Mouse (Mus musculus) heart, postnatal 36 days (tissue): ENCODE data around the gene Gdi2. TPM values are rescaled to one million over a fixed set of nuclear protein-coding genes. Genes with fewer than 3 reads are reported as not detected.
A peak's percentile ranks its signal among the peaks of the same experiment; 100 is the strongest.
"Not testable (repeated sequence)": the region's sequence is repeated elsewhere in the genome, so short reads cannot be mapped to it uniquely, and the experiment has no call there.

ENCODE experiments used
- DNase-seq, 2 experiments: peaks; one replicate each; pipeline ENCODE4 v3.0.0; 2021 to 2022
- intact Hi-C: fragments of 180-260 bp; cut with DNase I; formaldehyde crosslinking; loops from one replicate; pipeline ENCODE4 v1.15.1; 2025
- total RNA-seq, 2 experiments: library from RNA; stranded (reverse); gene quantifications; 2 replicates each; pipeline ENCODE4 v1.2.3; 2021

The Gdi2 gene
- total RNA-seq, result 100 to 1,000 TPM; 265 to 273 TPM

- DNase-seq, result peak; percentile 95 to 96
- intact Hi-C loops, result loop anchor here (2.0 kb wide), 1 partner anchor 73 kb away; the partner anchor contains the start of gene Fam208b
Observed at GRCm38 (mm10) chr13:3537594-3538222, at the start of gene Gdi2. Gene Gdi2 (plus strand): TSS chr13:3538063.

- DNase-seq, result no peak
- intact Hi-C loops, result no loop called here
Observed at GRCm38 (mm10) chr13:3495526-3495925, 42.3 kb upstream of the Gdi2 start.

- intact Hi-C loops, result not testable (repeated sequence)
Observed at GRCm38 (mm10) chr13:3501014-3501413, 36.8 kb upstream of the Gdi2 start.

DNA sequence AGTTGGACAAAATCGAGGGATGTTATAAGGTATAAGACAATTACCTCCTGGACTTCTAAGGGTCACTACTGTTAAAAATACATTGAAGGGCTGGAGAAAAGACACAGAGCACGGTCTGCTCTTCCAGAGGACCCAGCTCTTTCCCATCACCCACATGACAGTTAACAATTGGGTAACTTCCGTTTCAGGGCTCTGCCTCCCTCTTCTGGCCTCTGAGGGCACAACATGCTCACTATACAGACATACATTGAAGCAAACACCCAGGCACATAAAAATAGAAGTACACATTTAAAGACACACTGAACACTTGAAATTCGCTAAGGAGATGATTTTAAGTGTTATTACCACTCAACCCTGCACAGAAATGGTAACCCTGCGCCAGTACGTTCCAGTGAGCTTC is 22.5 kb upstream of the Gdi2 start:
- DNase-seq, result not testable (repeated sequence)
- intact Hi-C loops, result loop anchor here (5.0 kb wide), 1 partner anchor 233 kb away; no protein-coding TSS in a partner anchor

More at GRCm38 (mm10) chr13:3501014-3501413, 36.8 kb upstream of the Gdi2 start:
- not testable (repeated sequence) for DNase-seq

DNA sequence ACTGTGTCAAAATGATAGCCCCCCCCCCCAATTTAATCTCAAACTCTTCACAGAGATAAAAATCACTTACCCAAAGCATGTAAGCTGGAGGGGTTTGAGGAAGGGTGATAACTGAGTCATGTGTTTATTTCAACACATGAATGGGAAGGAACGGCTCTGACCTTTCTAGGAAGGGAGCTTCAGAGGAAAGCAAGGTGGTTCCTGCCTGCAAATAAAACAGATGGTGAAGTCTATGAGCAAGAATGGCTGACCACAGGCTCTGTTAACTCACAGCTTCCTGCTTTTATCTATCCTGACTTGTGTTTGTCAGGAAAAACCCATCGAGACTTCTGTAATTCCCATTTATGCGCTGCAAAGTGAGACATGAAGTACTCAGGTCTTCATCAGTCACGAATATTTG is 18.5 kb upstream of the Gdi2 start:
- not testable (repeated sequence) for DNase-seq
- intact Hi-C loops, result loop anchor here (5.0 kb wide), 1 partner anchor 237 kb away; no protein-coding TSS in a partner anchor

- intact Hi-C loops, result loop anchor here (5.0 kb wide), 1 partner anchor 238 kb away; no protein-coding TSS in a partner anchor
- not testable (repeated sequence) for DNase-seq
Observed at GRCm38 (mm10) chr13:3519994-3520393, 17.9 kb upstream of the Gdi2 start.

GRCm38 (mm10) chr13:3523459-3523858 is 14.4 kb upstream of the Gdi2 start:
- intact Hi-C loops, result no loop called here
- peak in 1 of 2 experiments; percentile 26 for DNase-seq

DNA sequence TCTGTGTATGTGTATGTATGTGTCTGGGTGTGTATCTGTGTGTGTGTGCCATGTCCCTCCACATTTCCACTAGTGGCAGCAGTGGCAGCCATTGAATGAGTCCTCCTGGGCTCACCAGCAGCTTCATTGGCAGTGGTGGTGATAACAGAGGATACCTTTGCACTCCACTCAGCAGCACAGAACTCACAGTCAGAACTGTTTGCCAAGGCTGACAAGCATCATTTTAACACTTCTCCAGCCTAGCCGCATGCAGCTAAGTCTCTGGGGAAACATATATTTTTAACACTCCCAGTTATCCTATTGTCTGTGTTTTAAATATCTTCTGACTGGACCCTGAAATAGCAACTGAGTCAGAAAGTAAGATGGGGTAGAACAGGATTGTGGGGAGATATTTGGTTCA is 13.9 kb upstream of the Gdi2 start:
- intact Hi-C loops, result no loop called here
- DNase-seq, result no peak

- no peak for DNase-seq
- intact Hi-C loops, result no loop called here
Observed at GRCm38 (mm10) chr13:3525611-3526051, 12.2 kb upstream of the Gdi2 start.

DNA sequence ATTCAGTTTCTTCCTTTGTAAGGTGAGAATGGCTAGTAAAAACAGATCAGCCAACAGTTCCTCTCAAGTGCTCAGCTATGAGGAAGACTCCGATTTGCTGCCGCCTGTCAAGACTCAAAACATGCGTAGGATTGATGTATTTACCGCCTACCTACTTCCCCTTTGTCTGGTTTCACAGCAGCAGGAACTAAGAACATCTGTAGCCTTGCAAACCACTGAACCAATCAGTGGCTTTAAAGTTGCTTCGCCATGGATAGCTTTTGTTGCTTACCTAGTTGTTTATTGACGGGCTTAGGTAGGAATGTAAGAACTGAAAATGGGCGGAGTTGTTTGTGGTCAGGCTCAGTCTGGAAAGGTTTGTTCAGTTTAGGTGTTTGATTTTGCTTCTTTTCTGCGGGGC is 11.5 kb upstream of the Gdi2 start:
- intact Hi-C loops, result no loop called here
- DNase-seq, result no peak

GRCm38 (mm10) chr13:3530451-3530850 is 7.4 kb upstream of the Gdi2 start:
- intact Hi-C loops, result no loop called here
- DNase-seq, result no peak

GRCm38 (mm10) chr13:3531176-3531575 is 6.7 kb upstream of the Gdi2 start:
- DNase-seq, intact Hi-C loops: not testable (repeated sequence)

DNA sequence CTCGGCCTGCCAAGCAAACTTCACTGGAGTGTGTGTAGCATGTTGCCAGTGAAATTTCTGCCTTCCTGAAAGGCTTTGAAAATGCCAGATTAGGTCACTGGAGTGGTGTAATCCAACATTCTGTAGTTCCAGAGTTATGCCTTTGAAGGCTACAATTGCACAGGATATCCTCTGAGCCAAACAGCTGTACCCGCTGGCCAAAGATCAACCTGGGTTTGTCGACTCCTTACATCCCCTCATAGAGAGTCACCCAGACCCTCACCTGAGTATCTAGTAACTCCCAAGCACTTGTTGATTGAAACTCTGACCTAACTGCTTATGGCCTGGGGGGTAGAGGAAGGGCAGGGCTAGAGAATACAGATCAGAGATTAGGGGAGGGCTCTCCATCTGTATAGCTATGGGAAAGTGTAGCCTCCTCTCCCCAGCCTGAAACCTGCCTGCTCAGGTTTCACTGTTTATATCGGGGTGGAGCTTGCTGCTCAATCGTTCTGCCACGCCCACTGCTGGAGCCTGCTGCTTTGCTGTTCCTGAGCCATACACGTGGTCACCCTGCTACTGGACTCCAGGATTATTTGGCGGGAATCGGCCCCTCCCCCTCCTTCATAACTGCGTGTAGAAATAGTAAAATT is 6.1 kb upstream of the Gdi2 start:
- intact Hi-C loops, result no loop called here
- DNase-seq, result no peak

DNA sequence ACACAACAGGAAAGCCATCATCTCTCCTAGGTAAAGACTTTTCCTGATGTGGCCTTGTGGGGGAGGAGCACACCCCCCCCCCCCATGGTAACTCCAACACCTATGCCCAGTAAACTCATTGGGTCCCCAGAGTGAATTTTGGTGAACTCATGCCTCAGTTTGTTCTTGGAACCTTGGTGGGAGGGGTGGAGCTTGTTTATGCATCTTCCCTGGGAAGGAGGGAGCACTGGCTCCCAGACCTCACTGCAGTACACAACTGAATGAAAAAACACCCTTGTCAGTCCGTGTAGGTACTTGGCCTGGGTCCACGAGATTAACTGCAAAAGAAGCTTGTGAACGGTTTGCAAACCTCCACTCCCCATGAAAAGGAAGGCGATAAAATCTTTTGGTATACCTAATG is 5.4 kb upstream of the Gdi2 start:
- intact Hi-C loops, result no loop called here
- no peak for DNase-seq

DNA sequence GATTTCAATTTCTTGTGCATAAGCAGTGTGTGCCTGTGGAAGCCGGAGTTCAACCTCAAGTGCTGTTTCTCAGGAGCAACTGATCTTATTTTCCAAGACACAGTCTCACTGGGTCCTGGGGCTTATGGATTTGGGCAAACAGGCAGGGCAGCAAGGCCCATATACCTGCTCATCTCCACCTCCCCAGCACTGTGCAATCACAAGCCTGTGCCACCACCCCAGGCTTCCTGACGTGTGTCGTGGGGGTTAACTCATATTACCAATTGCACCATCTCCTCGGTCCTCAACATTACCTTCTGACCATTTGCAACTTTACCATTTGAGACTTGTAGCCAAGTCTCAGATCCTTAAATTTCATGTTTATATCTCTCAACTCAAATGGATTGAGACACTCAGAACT is 3.7 kb upstream of the Gdi2 start:
- intact Hi-C loops, result no loop called here

GRCm38 (mm10) chr13:3538223-3538968 is 533 bp downstream of the Gdi2 start:
- intact Hi-C loops, result loop anchor here (2.0 kb wide), 1 partner anchor 72 kb away; the partner anchor contains the start of gene Fam208b
- peak; percentile 77 to 85 for DNase-seq

More for the DNA sequence above, 3.7 kb upstream of the Gdi2 start:
- DNase-seq, result no peak

GRCm38 (mm10) chr13:3538969-3539562 is 1.2 kb downstream of the Gdi2 start:
- intact Hi-C loops, result loop anchor here (2.0 kb wide), 1 partner anchor 72 kb away; the partner anchor contains the start of gene Fam208b

DNA sequence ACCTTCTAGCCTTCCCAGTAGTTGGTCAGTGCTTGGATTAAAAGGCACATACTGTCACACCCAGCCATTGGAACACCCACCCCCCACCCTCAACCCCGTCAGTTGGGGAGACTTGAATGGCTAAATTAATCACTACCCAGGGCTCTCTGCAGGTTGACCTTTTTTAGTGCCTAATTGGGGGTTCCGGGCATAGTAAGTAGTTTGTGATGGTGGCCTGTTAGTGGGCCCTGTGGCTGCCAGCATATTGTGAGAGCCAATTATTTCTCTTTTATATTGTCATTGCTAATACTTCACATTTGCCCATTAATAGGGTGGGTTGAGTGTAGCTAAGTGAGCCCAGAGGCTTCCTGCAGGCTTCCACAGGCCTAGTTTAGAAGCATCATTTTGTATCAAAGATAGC is 2.3 kb downstream of the Gdi2 start:
- intact Hi-C loops, result loop anchor here (10.0 kb wide), 1 partner anchor 355 kb away; no protein-coding TSS in a partner anchor
- DNase-seq, result no peak

More at GRCm38 (mm10) chr13:3538969-3539562, 1.2 kb downstream of the Gdi2 start:
- DNase-seq, result no peak

DNA sequence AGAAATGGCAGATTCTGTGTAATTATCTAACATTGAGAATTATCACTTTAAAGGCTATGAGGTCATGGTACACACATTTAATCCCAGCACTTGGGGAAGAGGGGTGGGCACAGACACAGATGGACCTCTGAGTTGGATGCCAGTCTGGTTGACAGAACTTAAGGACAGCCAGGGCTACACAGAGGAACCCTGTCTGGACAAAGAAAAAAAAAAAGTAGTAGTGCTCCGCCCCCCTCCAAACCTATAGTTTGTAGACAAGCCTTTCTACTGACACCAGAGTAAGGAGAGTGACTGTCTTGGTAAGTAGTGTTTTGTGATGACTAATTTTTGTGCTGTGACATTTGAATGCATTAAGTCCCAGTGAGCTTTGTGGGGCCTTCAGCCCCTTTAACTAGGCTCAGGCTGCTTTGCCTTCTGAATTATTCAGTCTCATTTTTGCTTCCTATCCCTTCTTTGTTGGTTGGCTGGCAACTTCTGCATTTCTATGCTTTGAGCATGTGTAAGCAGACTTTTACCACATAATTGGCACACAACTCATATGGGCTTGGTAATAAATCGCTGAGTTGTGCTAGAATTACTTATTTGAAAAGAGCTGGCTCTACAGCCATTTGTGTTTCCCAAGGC is 3.4 kb downstream of the Gdi2 start:
- no peak for DNase-seq
- intact Hi-C loops, result loop anchor here (10.0 kb wide), 1 partner anchor 354 kb away; no protein-coding TSS in a partner anchor
